ENCODE assay signal across 17 mouse cellular contexts in the genomic region with DNA sequence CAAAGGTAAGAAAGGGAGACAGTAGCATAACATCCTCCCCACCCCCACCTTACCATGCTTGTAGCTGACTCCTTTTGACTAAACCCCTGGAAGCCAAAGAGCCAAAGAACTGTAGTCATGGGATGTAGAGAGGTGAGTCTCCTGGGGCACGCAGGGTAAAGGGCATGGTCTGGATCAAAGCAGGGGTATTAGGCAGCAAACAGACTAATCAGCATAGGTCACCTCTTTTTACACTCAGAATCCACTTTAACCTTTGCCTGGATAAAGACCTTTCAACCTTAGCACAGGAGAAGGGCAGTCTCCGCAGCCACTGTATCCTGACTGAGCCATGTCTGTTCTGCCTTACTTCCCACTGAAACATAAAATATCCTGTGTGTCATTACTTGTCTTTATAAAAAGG. TPM values are rescaled to one million over a fixed set of nuclear protein-coding genes. Genes with fewer than 3 reads are reported as not detected.
"Had no signal": no experiment of that assay in that cellular context is flagged by ENCODE, and none has a peak within 500 bp of the region (broad histone marks: within the 10 kb centered on the region; RNA-seq: fewer than 3 reads in every experiment).

No protein-coding gene starts in this region.

- H3K4me1 ChIP-seq: kidney, embryonic 15.5 days; limb, embryonic 13.5 days; midbrain, embryonic 15.5 days; neural tube, embryonic 13.5 days had no signal

- DNase-seq: left cerebral cortex, postnatal 4 days; lung, adult 2 months; lung, postnatal 4 days; retina, postnatal 1 day; right cerebral cortex, postnatal 4 days; spleen, adult 18-20 months; thymus, adult 18-20 months; thymus, postnatal 14 days had no signal

- H3K27me3 ChIP-seq: kidney, embryonic 15.5 days; limb, embryonic 13.5 days; midbrain, embryonic 15.5 days; neural tube, embryonic 13.5 days had no signal

- H3K9ac ChIP-seq: kidney, embryonic 15.5 days; limb, embryonic 13.5 days; midbrain, embryonic 15.5 days; neural tube, embryonic 13.5 days had no signal

- H3K36me3 ChIP-seq: kidney, embryonic 15.5 days; limb, embryonic 13.5 days; midbrain, embryonic 15.5 days; neural tube, embryonic 13.5 days had no signal

- H3K27ac ChIP-seq: kidney, embryonic 15.5 days; limb, embryonic 13.5 days; midbrain, embryonic 15.5 days; neural tube, embryonic 13.5 days had no signal

- H3K4me3 ChIP-seq: kidney, embryonic 15.5 days; limb, embryonic 13.5 days; midbrain, embryonic 15.5 days; neural tube, embryonic 13.5 days had no signal

- ATAC-seq: intestine, embryonic 16.5 days; lung, postnatal 0 days; midbrain, embryonic 15.5 days had no signal

- H3K9me3 ChIP-seq: kidney, embryonic 15.5 days; limb, embryonic 13.5 days; midbrain, embryonic 15.5 days; neural tube, embryonic 13.5 days had no signal

- H3K4me2 ChIP-seq: kidney, embryonic 15.5 days; limb, embryonic 13.5 days; midbrain, embryonic 11.5 days; midbrain, embryonic 15.5 days; neural tube, embryonic 13.5 days had no signal

RNA-seq across cellular contexts. Expression of a gene that starts 14.4 kb away (rescaled TPM):
- total RNA-seq: megakaryocyte, adult 5-6 weeks; monocyte, adult 5-6 weeks had no signal
